Mouse (Mus musculus) heart, embryonic 11.5 days (tissue): Measurements from ENCODE around the gene Svip. TPM values are rescaled to one million over a fixed set of nuclear protein-coding genes. Genes with fewer than 3 reads are reported as not detected.

Experiments
- ATAC-seq: fragments of 200-750 bp; cut with Nextera tagmentation; replicated peaks from 2 replicates; pipeline ENCODE4 v1.8.0; 2017; ENCODE audit warnings: moderate library complexity; ENCODE audit not compliant: insufficient number of reproducible peaks, low FRiP score, low TSS enrichment
- H3K27ac ChIP-seq: fragments of 300-500 bp; sonication (generic); 2 replicates; pipeline ENCODE4 v1.5.1; 2014; ENCODE audit warnings: mild to moderate bottlenecking, low read depth, low read length
- H3K27me3 ChIP-seq: fragments of 300-500 bp; sonication (generic); 2 replicates; pipeline ENCODE4 v1.6.1; 2014; ENCODE audit warnings: mild to moderate bottlenecking, low read length, mixed read lengths; ENCODE audit not compliant: control insufficient read depth, insufficient read depth
- H3K36me3 ChIP-seq: fragments of 300-500 bp; sonication (generic); 2 replicates; pipeline ENCODE4 v1.6.1; 2014; ENCODE audit warnings: mild to moderate bottlenecking, low read length, moderate library complexity, mixed read lengths; ENCODE audit not compliant: control insufficient read depth, insufficient read depth
- H3K4me1 ChIP-seq: fragments of 300-500 bp; sonication (generic); 2 replicates; pipeline ENCODE4 v1.6.1; 2014; ENCODE audit warnings: low read length; ENCODE audit not compliant: control insufficient read depth, insufficient read depth
- H3K4me2 ChIP-seq: fragments of 300-500 bp; sonication (generic); 2 replicates; pipeline ENCODE4 v1.6.1; 2014; ENCODE audit warnings: mild to moderate bottlenecking, moderate library complexity
- H3K4me3 ChIP-seq: fragments of 300-500 bp; sonication (generic); 2 replicates; pipeline ENCODE4 v1.5.1; 2014; ENCODE audit warnings: low read depth, low read length
- H3K9ac ChIP-seq: fragments of 300-500 bp; sonication (generic); 2 replicates; pipeline ENCODE4 v1.6.1; 2014; ENCODE audit warnings: mild to moderate bottlenecking, low read depth, low read length, moderate library complexity
- H3K9me3 ChIP-seq: fragments of 300-500 bp; sonication (generic); replicated peaks from 2 replicates; pipeline ENCODE4 v1.6.1; 2016; ENCODE audit warnings: low read length; ENCODE audit not compliant: control insufficient read depth
- WGBS: fragments of 180-500 bp; shearing (Covaris S2); extraction: QIAGEN DNeasy Blood & Tissue Kit; methylation state at CpG from one replicate; pipeline ENCODE4 v1.1.7; 2014; ENCODE audit not compliant: insufficient replicate concordance; 5-methylcytosine and 5-hydroxymethylcytosine counted together
- polyA plus RNA-seq: library from polyadenylated mRNA; unstranded; fragments of >200 nt; fragmentation: Nextera tagmentation; extraction: Ambion mirVana; gene quantifications from 2 replicates; pipeline ENCODE4 v1.2.1, GENCODE M21; 2014

Svip gene
- polyA plus RNA-seq, result 17.1 and 17.7 TPM in 2 replicates

- Histone ChIP-seq H3K4me2 (peak within 1 kb of the TSS; percentile 78), H3K4me3 (peak within 1 kb of the TSS; percentile 69), H3K4me1 (no peaks in the 10 kb centered on the region), H3K36me3 (no peaks in the 10 kb centered on the region), H3K9me3 (no peaks in the 10 kb centered on the region), H3K27me3 (no peaks in the 10 kb centered on the region), H3K27ac (peak within 1 kb of the TSS; percentile 29; the same call in 1 of the 2 replicates), H3K9ac (peak within 1 kb of the TSS; percentile 71)
- ATAC-seq, result peak; percentile 95
- under 1% methylated on average over 37 of the region's 47 CpGs for WGBS
Measured at GRCm38 (mm10) chr7:52005511-52006295, at the start of gene Svip. Gene Svip, minus strand, starts transcription at chr7:52006018.

GRCm38 (mm10) chr7:52037600-52038582, 32.1 kb upstream of the Svip start:
- 49% methylated on average over 8 of the region's 8 CpGs for WGBS
- Histone ChIP-seq H3K9ac (no peak overlapping the region), H3K27me3 (no peaks in the 10 kb centered on the region), H3K4me3 (no peak overlapping the region), H3K9me3 (no peaks in the 10 kb centered on the region), H3K4me1 (no peaks in the 10 kb centered on the region), H3K27ac (no peak overlapping the region), H3K36me3 (no peaks in the 10 kb centered on the region), H3K4me2 (no peak overlapping the region)
- no peak for ATAC-seq

- 84% methylated on average over 5 of the region's 5 CpGs for WGBS
- no peak for ATAC-seq
Measured at GRCm38 (mm10) chr7:52024050-52024626, 18.3 kb upstream of the Svip start.

GRCm38 (mm10) chr7:52022039-52022438, 16.2 kb upstream of the Svip start:
- H3K27ac ChIP-seq, result no peak overlapping the region
- ATAC-seq, result no peak
- H3K4me2 ChIP-seq, result no peak overlapping the region
- no peaks in the 10 kb centered on the region for H3K27me3 ChIP-seq
- WGBS, result 49% methylated on average over 4 of the region's 4 CpGs
- no peaks in the 10 kb centered on the region for H3K4me1 ChIP-seq
- H3K9ac ChIP-seq, result no peak overlapping the region
- no peaks in the 10 kb centered on the region for H3K36me3 ChIP-seq
- no peaks in the 10 kb centered on the region for H3K9me3 ChIP-seq
- no peak overlapping the region for H3K4me3 ChIP-seq

More at GRCm38 (mm10) chr7:52024050-52024626, 18.3 kb upstream of the Svip start:
- no peak overlapping the region for H3K4me3 ChIP-seq
- H3K4me1 ChIP-seq, result no peaks in the 10 kb centered on the region
- H3K9ac ChIP-seq, result no peak overlapping the region
- no peaks in the 10 kb centered on the region for H3K27me3 ChIP-seq
- no peaks in the 10 kb centered on the region for H3K36me3 ChIP-seq
- no peak overlapping the region for H3K4me2 ChIP-seq
- H3K9me3 ChIP-seq, result no peaks in the 10 kb centered on the region
- H3K27ac ChIP-seq, result no peak overlapping the region

GRCm38 (mm10) chr7:52015628-52016027, 9.8 kb upstream of the Svip start, which contains the start of gene 1700015G11Rik:
Gene 1700015G11Rik, minus strand, starts transcription at chr7:52015728.
- no peaks in the 10 kb centered on the region for H3K27me3 ChIP-seq
- H3K4me2 ChIP-seq, result no peak within 1 kb of the TSS
- H3K4me1 ChIP-seq, result no peaks in the 10 kb centered on the region
- ATAC-seq, result no peak
- H3K36me3 ChIP-seq, result no peaks in the 10 kb centered on the region
- no peak within 1 kb of the TSS for H3K4me3 ChIP-seq
- 75% methylated on average over 3 of the region's 3 CpGs for WGBS
- no peak within 1 kb of the TSS for H3K9ac ChIP-seq
- H3K9me3 ChIP-seq, result no peaks in the 10 kb centered on the region
- no peak within 1 kb of the TSS for H3K27ac ChIP-seq

GRCm38 (mm10) chr7:52015180-52015579, 9.4 kb upstream of the Svip start:
- Histone ChIP-seq H3K27ac (no peak overlapping the region), H3K27me3 (no peaks in the 10 kb centered on the region), H3K9me3 (no peaks in the 10 kb centered on the region), H3K4me1 (no peaks in the 10 kb centered on the region), H3K9ac (no peak overlapping the region), H3K4me3 (no peak overlapping the region), H3K4me2 (no peak overlapping the region), H3K36me3 (no peaks in the 10 kb centered on the region)
- 65% methylated on average over 1 of the region's 1 CpGs for WGBS
- ATAC-seq, result no peak

- H3K36me3 ChIP-seq, result no peaks in the 10 kb centered on the region
- no peak overlapping the region for H3K27ac ChIP-seq
- ATAC-seq, result no peak
- no peak overlapping the region for H3K4me2 ChIP-seq
- no peak overlapping the region for H3K4me3 ChIP-seq
- H3K4me1 ChIP-seq, result no peaks in the 10 kb centered on the region
- no peak overlapping the region for H3K9ac ChIP-seq
- WGBS, result 73% methylated on average over 7 of the region's 7 CpGs
- H3K9me3 ChIP-seq, result no peaks in the 10 kb centered on the region
- no peaks in the 10 kb centered on the region for H3K27me3 ChIP-seq
Measured at GRCm38 (mm10) chr7:52013457-52013856, 7.6 kb upstream of the Svip start.

GRCm38 (mm10) chr7:52007138-52007537, 1.3 kb upstream of the Svip start:
- Histone ChIP-seq H3K4me3 (no peak overlapping the region), H3K27ac (no peak overlapping the region), H3K9me3 (no peaks in the 10 kb centered on the region), H3K27me3 (no peaks in the 10 kb centered on the region), H3K36me3 (no peaks in the 10 kb centered on the region), H3K9ac (no peak overlapping the region), H3K4me2 (no peak overlapping the region), H3K4me1 (no peaks in the 10 kb centered on the region)
- WGBS, result 73% methylated on average over 2 of the region's 2 CpGs
- ATAC-seq, result no peak
